Mouse (Mus musculus) C2C12 (cell line): ENCODE measurements around the gene Dab2. TPM values are rescaled to one million over a fixed set of nuclear protein-coding genes. Genes with fewer than 3 reads are reported as not detected.

Experiments used
- H3K27me3 ChIP-seq: one replicate; pipeline ENCODE4 v1.6.1; 2011; ENCODE audit not compliant: control insufficient read depth, insufficient read depth, insufficient read length
- H3K36me3 ChIP-seq: one replicate; pipeline ENCODE4 v1.6.1; 2011; ENCODE audit not compliant: control insufficient read depth, insufficient read depth
- H3K4me3 ChIP-seq: one replicate; pipeline ENCODE4 v1.5.1; 2011; ENCODE audit warnings: mild to moderate bottlenecking, control low read depth; ENCODE audit not compliant: poor library complexity, insufficient read depth, severe bottlenecking
- H3K79me2 ChIP-seq: one replicate; pipeline ENCODE4 v1.6.1; 2011; ENCODE audit not compliant: control insufficient read depth, insufficient read depth
- H3K79me3 ChIP-seq: one replicate; pipeline ENCODE4 v1.6.1; 2011; ENCODE audit warnings: low read depth, control low read depth
- H3ac ChIP-seq: one replicate; pipeline ENCODE3; 2011; ENCODE audit warnings: low read depth; ENCODE audit not compliant: control insufficient read depth, insufficient read length
- CEBPB ChIP-seq: IDR thresholded peaks from one replicate; pipeline ENCODE4 v1.6.1; 2011; ENCODE audit warnings: low read depth, mild to moderate bottlenecking, control low read depth, moderate library complexity
- CTCF ChIP-seq: IDR thresholded peaks from one replicate; pipeline ENCODE4 v1.5.1; 2011; ENCODE audit not compliant: control insufficient read depth, insufficient read depth, insufficient read length
- FOSL1 ChIP-seq: IDR thresholded peaks from one replicate; pipeline ENCODE4 v1.8.0; 2011; ENCODE audit warnings: mild to moderate bottlenecking, low read length; ENCODE audit not compliant: poor library complexity, insufficient read depth, severe bottlenecking
- MAX ChIP-seq: IDR thresholded peaks from one replicate; pipeline ENCODE4 v1.6.1; 2011; ENCODE audit warnings: mild to moderate bottlenecking, control low read depth
- MYOD1 ChIP-seq: IDR thresholded peaks from one replicate; pipeline ENCODE4 v1.6.1; 2011; ENCODE audit warnings: low read depth; ENCODE audit not compliant: control insufficient read depth, insufficient read length
- MYOG ChIP-seq: IDR thresholded peaks from one replicate; pipeline ENCODE4 v1.6.1; 2011; ENCODE audit not compliant: control insufficient read depth, insufficient read length; ENCODE audit errors: extremely low read depth
- USF1 ChIP-seq: IDR thresholded peaks from one replicate; pipeline ENCODE4 v1.6.1; 2011; ENCODE audit warnings: low read depth, mild to moderate bottlenecking, control low read depth, moderate library complexity
- polyA plus RNA-seq: library from polyadenylated mRNA; unstranded; fragments of >200 nt; fragmentation: generic; extraction: Trizol; gene quantifications from one replicate; pipeline ENCODE4 v1.2.1, GENCODE M21; 2012; ENCODE audit warnings: missing spikeins

The Dab2 gene
- polyA plus RNA-seq, 1 experiment: 31.3 TPM

GRCm38 (mm10) chr15:6341427-6341826 is 41.8 kb downstream of the Dab2 start:
- Histone ChIP-seq H3ac (no peak overlapping the region), H3K36me3 (no peaks in the 10 kb centered on the region), H3K4me3 (no peak overlapping the region), H3K79me2 (no peaks in the 10 kb centered on the region), H3K27me3 (no peaks in the 10 kb centered on the region), H3K79me3 (no peaks in the 10 kb centered on the region)
- TF ChIP-seq CTCF (no peak), MAX (no peak), USF1 (no peak), FOSL1 (no peak), MYOD1 (no peak), CEBPB (no peak), MYOG (no peak)

- Histone ChIP-seq H3K79me3 (no peaks in the 10 kb centered on the region), H3K79me2 (no peaks in the 10 kb centered on the region), H3ac (no peak overlapping the region), H3K4me3 (no peak overlapping the region), H3K27me3 (no peaks in the 10 kb centered on the region), H3K36me3 (no peaks in the 10 kb centered on the region)
- TF ChIP-seq FOSL1 (no peak), USF1 (no peak), MYOD1 (no peak), CTCF (no peak), MAX (no peak), MYOG (no peak), CEBPB (no peak)
Measured at GRCm38 (mm10) chr15:6353901-6354300, 54.3 kb downstream of the Dab2 start.

GRCm38 (mm10) chr15:6359859-6360258 is 60.3 kb downstream of the Dab2 start:
- Histone ChIP-seq H3K36me3 (no peaks in the 10 kb centered on the region), H3K27me3 (no peaks in the 10 kb centered on the region), H3ac (no peak overlapping the region), H3K79me2 (no peaks in the 10 kb centered on the region), H3K4me3 (no peak overlapping the region), H3K79me3 (no peaks in the 10 kb centered on the region)
- TF ChIP-seq MAX (no peak), USF1 (no peak), FOSL1 (no peak), CEBPB (no peak)

- TF ChIP-seq MAX (no peak), USF1 (no peak), MYOD1 (no peak), CTCF (no peak), FOSL1 (no peak), MYOG (no peak), CEBPB (no peak)
- H3ac ChIP-seq: no peak overlapping the region
- H3K27me3 ChIP-seq: no peaks in the 10 kb centered on the region
Measured at GRCm38 (mm10) chr15:6369974-6370373, 70.4 kb downstream of the Dab2 start.

GRCm38 (mm10) chr15:6371486-6371885 is 71.9 kb downstream of the Dab2 start:
- Histone ChIP-seq H3K27me3 (no peaks in the 10 kb centered on the region), H3K36me3 (no peaks in the 10 kb centered on the region), H3K79me2 (no peaks in the 10 kb centered on the region), H3K79me3 (no peaks in the 10 kb centered on the region), H3K4me3 (no peak overlapping the region), H3ac (no peak overlapping the region)
- no peak for TF ChIP-seq USF1
- no peak for TF ChIP-seq CTCF
- no peak for TF ChIP-seq MYOG
- TF ChIP-seq MAX: no peak
- TF ChIP-seq FOSL1: no peak
- TF ChIP-seq CEBPB: no peak
- TF ChIP-seq MYOD1: no peak

More at GRCm38 (mm10) chr15:6369974-6370373, 70.4 kb downstream of the Dab2 start:
- Histone ChIP-seq H3K79me3 (no peaks in the 10 kb centered on the region), H3K79me2 (no peaks in the 10 kb centered on the region), H3K36me3 (no peaks in the 10 kb centered on the region), H3K4me3 (no peak overlapping the region)

- TF ChIP-seq FOSL1 (no peak), CEBPB (no peak), CTCF (no peak), USF1 (no peak), MYOG (no peak), MYOD1 (no peak), MAX (no peak)
Measured at GRCm38 (mm10) chr15:6375016-6375415, 75.4 kb downstream of the Dab2 start.

More at GRCm38 (mm10) chr15:6375016-6375415, 75.4 kb downstream of the Dab2 start:
- Histone ChIP-seq H3K27me3 (no peaks in the 10 kb centered on the region), H3ac (no peak overlapping the region), H3K4me3 (no peak overlapping the region), H3K79me2 (no peaks in the 10 kb centered on the region), H3K79me3 (no peaks in the 10 kb centered on the region), H3K36me3 (no peaks in the 10 kb centered on the region)
